Mouse (Mus musculus) B cell, adult 62 days (primary cell): Measurements from ENCODE around the gene Gm10226. TPM values are rescaled to one million over a fixed set of nuclear protein-coding genes. Genes with fewer than 3 reads are reported as not detected.

Source experiments
- total RNA-seq: library from RNA; stranded (reverse); gene quantifications from 4 replicates; pipeline ENCODE4 v1.2.4, GENCODE M21; 2023

Gene Gm10226
- 4.7 to 14.1 TPM (median 9.4 TPM) in 4 replicates for total RNA-seq

DNA sequence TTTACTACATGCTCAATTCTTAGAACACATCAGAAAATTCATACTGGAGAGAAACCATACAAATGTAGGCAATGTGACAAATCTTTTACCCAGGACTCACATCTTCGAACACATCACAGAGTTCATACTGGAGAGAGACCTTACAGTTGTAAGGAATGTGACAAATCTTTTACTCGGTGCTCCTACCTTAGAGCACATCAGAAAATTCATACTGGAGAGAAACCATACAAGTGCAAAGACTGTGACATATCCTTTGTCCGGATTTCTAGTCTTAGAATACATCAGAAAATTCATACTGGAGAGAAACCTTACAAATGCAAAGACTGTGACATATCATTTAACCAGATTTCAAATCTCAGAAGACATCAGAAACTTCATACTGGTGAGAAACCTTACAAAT lies at the start of gene Gm10226:
TSS of gene Gm10226 (plus strand) at position 301 of the 400 bp plus-strand sequence.

DNA sequence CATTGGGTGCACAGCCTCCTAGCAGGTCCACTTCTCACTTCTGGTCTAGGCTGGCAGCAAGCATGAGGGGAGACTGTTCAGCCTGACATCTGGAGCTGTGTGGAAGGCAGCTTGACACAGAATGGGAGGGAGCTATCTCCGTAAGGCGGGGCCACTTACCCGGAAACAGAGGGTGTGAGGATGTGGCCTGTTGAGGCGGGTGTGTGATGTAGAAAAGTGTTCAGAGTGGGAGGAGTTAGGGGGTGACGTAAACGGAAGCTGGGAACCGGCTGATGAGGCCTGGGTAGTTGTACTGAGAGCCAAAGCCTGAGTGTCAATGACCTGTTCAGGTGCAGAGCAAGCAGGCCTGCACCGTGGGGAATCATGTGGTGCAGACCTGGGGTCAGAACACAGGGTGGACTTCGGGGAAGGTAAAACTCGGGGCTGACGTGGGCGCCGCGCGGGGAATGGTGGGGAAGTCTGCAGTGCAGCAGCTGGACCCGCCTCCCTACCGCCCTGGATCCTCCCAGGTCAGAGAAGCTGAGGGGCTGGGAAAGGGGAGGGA lies 41.2 kb upstream of the Gm10226 start, which contains the start of gene Zfp983:
TSS of gene Zfp983 (plus strand) at position 261 of the 544 bp plus-strand sequence.

DNA sequence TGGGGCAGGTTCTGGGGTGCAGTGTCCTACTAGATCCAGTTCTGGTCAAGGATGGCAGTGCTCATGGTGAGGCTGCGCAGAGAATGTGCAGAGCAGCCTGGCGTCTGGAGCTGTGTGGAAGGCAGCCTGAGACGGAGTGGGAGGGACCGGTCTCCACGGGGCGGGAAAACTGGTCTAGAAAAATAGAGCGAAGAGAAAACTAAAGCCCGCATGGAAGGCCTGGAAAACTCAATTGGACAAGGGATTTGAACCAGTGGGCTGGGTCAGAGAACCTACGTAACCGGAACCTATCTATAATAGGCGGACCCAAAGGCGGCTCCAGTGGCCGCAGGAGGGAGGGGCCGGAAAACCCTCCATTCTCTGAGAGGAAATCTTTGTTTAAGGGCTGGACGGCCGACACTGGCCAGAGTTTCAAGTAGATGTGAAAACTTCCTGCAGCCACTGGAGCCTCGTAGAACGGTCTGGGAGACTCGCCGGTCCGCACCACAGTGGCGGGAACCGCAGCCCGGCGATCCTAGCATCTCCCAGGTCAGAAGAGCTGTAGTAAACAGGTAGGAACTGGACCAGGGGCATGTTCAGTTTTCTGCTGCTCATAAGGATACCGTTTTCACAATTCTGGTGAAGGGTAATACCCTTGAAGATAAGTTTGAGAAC lies 15.8 kb downstream of the Gm10226 start, which contains the start of gene Zfp760:
TSS of gene Zfp760 (plus strand) at position 399 of the 654 bp plus-strand sequence.

DNA sequence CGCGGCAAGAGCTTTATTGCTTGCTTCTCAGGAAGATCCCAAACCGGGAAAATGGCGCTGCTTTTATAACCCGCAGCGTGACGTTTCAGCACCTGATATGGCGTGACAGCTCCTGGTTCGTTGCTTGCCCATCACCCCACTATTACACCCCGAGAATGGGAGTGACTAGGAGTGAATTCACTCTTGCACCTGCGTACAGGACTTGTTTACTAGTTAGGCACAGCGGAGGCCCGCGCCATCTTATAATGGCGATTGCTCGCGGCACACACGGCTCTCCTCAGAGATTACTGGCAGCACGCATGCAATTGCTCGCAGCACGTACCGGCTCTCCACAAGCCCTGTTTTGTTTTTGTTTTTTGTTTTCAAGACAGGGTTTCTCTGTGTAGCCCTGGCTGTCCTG lies 38.8 kb downstream of the Gm10226 start, which contains the start of gene Zfp229:
TSS of gene Zfp229 (plus strand) at position 301 of the 400 bp plus-strand sequence.

Other genes starting within 250 kb of the Gm10226 start
- gene Zfp51, start 241.5 kb upstream of the Gm10226 start, total RNA-seq: 11.0 to 14.5 TPM (median 13.0 TPM) in 4 replicates
- gene Zfp53, start 202.9 kb upstream of the Gm10226 start, total RNA-seq: 6.3 to 8.8 TPM (median 7.2 TPM) in 4 replicates
- gene Zfp52, start 156.3 kb upstream of the Gm10226 start, total RNA-seq: 10.9 to 15.6 TPM (median 12.8 TPM) in 4 replicates
- 1.0 to 1.8 TPM (median 1.5 TPM) in 4 replicates for gene Zfp948, start 124.9 kb upstream of the Gm10226 start, total RNA-seq
- 7.5 to 11.4 TPM (median 9.1 TPM) in 4 replicates for gene Zfp983, start 41.2 kb upstream of the Gm10226 start, total RNA-seq
- 1.8 to 2.4 TPM (median 2.1 TPM) in 4 replicates for gene Zfp760, start 15.9 kb downstream of the Gm10226 start, total RNA-seq
- gene Zfp229, start 38.9 kb downstream of the Gm10226 start, total RNA-seq: 2.4 to 3.2 TPM (median 2.9 TPM) in 4 replicates
- gene Zfp820, start 153.9 kb downstream of the Gm10226 start, total RNA-seq: 0.19 to 0.49 TPM (median 0.33 TPM) in 3 of 4 replicates, not detected in the other
- gene Zfp995, start 218.1 kb downstream of the Gm10226 start, total RNA-seq: 0.97 to 2.8 TPM (median 2.0 TPM) in 4 replicates